Mouse (Mus musculus): Measurements from ENCODE around the gene Nudt15.

The Nudt15 gene

GRCm38 (mm10) chr14:73507702-73508376, 40.2 kb downstream of the Nudt15 start:
- no peak for DNase-seq (ENCODE audit: low spot score in 2 of 2)

- DNase-seq (ENCODE audit: low spot score in 2 of 2), result no peak
These were observed 40.8 kb downstream of the Nudt15 start for GRCm38 (mm10) chr14:73507200-73507599.

- DNase-seq (ENCODE audit: low spot score in 2 of 2), result no peak
These were observed 41.8 kb downstream of the Nudt15 start for GRCm38 (mm10) chr14:73506283-73506682.

GRCm38 (mm10) chr14:73503237-73503933, 44.7 kb downstream of the Nudt15 start:
- DNase-seq (ENCODE audit: low spot score in 2 of 2), result no peak

GRCm38 (mm10) chr14:73502591-73503184, 45.4 kb downstream of the Nudt15 start:
- DNase-seq (ENCODE audit: low spot score in 2 of 2), result no peak

- DNase-seq (ENCODE audit: low spot score in 2 of 2), result no peak
These were observed 46.3 kb downstream of the Nudt15 start for GRCm38 (mm10) chr14:73501721-73502120.

- DNase-seq (ENCODE audit: low spot score in 2 of 2), result no peak
These were observed 46.8 kb downstream of the Nudt15 start for GRCm38 (mm10) chr14:73501283-73501682.

- DNase-seq (ENCODE audit: low spot score in 2 of 2), result no peak
These were observed 52.3 kb downstream of the Nudt15 start for GRCm38 (mm10) chr14:73495753-73496152.

GRCm38 (mm10) chr14:73494122-73494521, 53.9 kb downstream of the Nudt15 start:
- DNase-seq (ENCODE audit: low spot score in 2 of 2), result no peak

- DNase-seq (ENCODE audit: low spot score in 2 of 2), result no peak
These were observed 54.7 kb downstream of the Nudt15 start for GRCm38 (mm10) chr14:73493356-73493755.

GRCm38 (mm10) chr14:73486641-73487040, 61.4 kb downstream of the Nudt15 start:
- no peak for DNase-seq (ENCODE audit: low spot score in 2 of 2)

GRCm38 (mm10) chr14:73484366-73485110, 63.5 kb downstream of the Nudt15 start:
- DNase-seq (ENCODE audit: low spot score in 2 of 2), result no peak

GRCm38 (mm10) chr14:73483516-73484229, 64.4 kb downstream of the Nudt15 start:
- DNase-seq (ENCODE audit: low spot score in 2 of 2), result no peak

GRCm38 (mm10) chr14:73479771-73480170, 68.3 kb downstream of the Nudt15 start:
- no peak for DNase-seq (ENCODE audit: low spot score in 2 of 2)

GRCm38 (mm10) chr14:73478321-73478720, 69.7 kb downstream of the Nudt15 start:
- DNase-seq (ENCODE audit: low spot score in 2 of 2), result no peak

GRCm38 (mm10) chr14:73477077-73477476, 71.0 kb downstream of the Nudt15 start:
- no peak for DNase-seq (ENCODE audit: low spot score in 2 of 2)

- no peak for DNase-seq (ENCODE audit: low spot score in 2 of 2)
These were observed 71.6 kb downstream of the Nudt15 start for GRCm38 (mm10) chr14:73476361-73476934.

GRCm38 (mm10) chr14:73475506-73475905, 72.5 kb downstream of the Nudt15 start:
- no peak for DNase-seq (ENCODE audit: low spot score in 2 of 2)

GRCm38 (mm10) chr14:73474636-73475093, 73.4 kb downstream of the Nudt15 start:
- no peak for DNase-seq (ENCODE audit: low spot score in 2 of 2)

GRCm38 (mm10) chr14:73473670-73474460, 74.2 kb downstream of the Nudt15 start:
- DNase-seq (ENCODE audit: low spot score in 2 of 2), result no peak

Measured in spleen, postnatal 14 days (tissue).